Mouse (Mus musculus) embryonic fibroblast, embryonic 13.5 days (primary cell): ENCODE measurements around the gene Tdrkh.

ENCODE experiments used
- CTCF ChIP-seq: IDR thresholded peaks from 2 replicates; pipeline ENCODE4 v1.5.1; 2011; ENCODE audit warnings: mild to moderate bottlenecking, control low read depth, low read length, moderate library complexity, borderline replicate concordance; ENCODE audit not compliant: insufficient read depth
- POLR2A ChIP-seq: IDR thresholded peaks from 2 replicates; pipeline ENCODE4 v1.6.1; 2011; ENCODE audit warnings: low read depth, mild to moderate bottlenecking, control low read depth, low read length, moderate library complexity

- no peak for TF ChIP-seq POLR2A
- no peak for TF ChIP-seq CTCF
Measured at GRCm38 (mm10) chr3:94364154-94364526, 48.9 kb upstream of the Tdrkh start.
